Mouse (Mus musculus) MEL (cell line): ENCODE data around the gene Crybb1. TPM values are rescaled to one million over a fixed set of nuclear protein-coding genes. Genes with fewer than 3 reads are reported as not detected.

ENCODE experiments used
- DNase-seq: peaks from one replicate; pipeline ENCODE4 v3.0.0; 2011; ENCODE audit warnings: low read depth, low spot score
- H3K27ac ChIP-seq: 2 replicates; pipeline ENCODE4 v1.5.1; 2012; ENCODE audit warnings: low read depth, mild to moderate bottlenecking, control low read depth, low read length, moderate library complexity; ENCODE audit not compliant: control insufficient read depth
- H3K27me3 ChIP-seq, 2 experiments: fragments of 150-350 bp in 1 of 2; sonication (generic) in 1 of 2; 2 replicates each; pipeline ENCODE4 v1.6.1; 2012; ENCODE audit warnings: low read length in 2 of 2, mild to moderate bottlenecking in 2 of 2, improper control_type of control experiment in 1 of 2, moderate library complexity in 1 of 2; ENCODE audit not compliant: insufficient read depth in 2 of 2, control insufficient read depth in 1 of 2
- H3K36me3 ChIP-seq, 2 experiments: 2 replicates each; pipeline ENCODE4 v1.6.1; 2012 to 2014; ENCODE audit warnings: low read length in 2 of 2, improper control_type of control experiment in 1 of 2, inconsistent platforms in 1 of 2, mild to moderate bottlenecking in 1 of 2; ENCODE audit not compliant: insufficient read depth in 2 of 2, control insufficient read depth in 1 of 2
- H3K4me1 ChIP-seq, 2 experiments: fragments of 150-350 bp in 1 of 2; sonication (generic) in 1 of 2; 2 replicates each; pipeline ENCODE4 v1.6.1; 2012; ENCODE audit warnings: low read length in 2 of 2, improper control_type of control experiment in 1 of 2, mild to moderate bottlenecking in 1 of 2; ENCODE audit not compliant: insufficient read depth in 2 of 2, control insufficient read depth in 1 of 2
- H3K4me3 ChIP-seq, 2 experiments: fragments of 150-350 bp in 1 of 2; sonication (generic) in 1 of 2; 2 replicates each; pipeline ENCODE4 v1.5.1; 2012; ENCODE audit warnings: low read depth in 2 of 2, low read length in 2 of 2, mild to moderate bottlenecking in 2 of 2, moderate library complexity in 2 of 2, control low read depth in 1 of 2, improper control_type of control experiment in 1 of 2; ENCODE audit not compliant: control insufficient read depth in 1 of 2, insufficient read depth in 1 of 2
- H3K79me2 ChIP-seq: 2 replicates; pipeline ENCODE4 v1.6.1; 2012; ENCODE audit warnings: mild to moderate bottlenecking, low read length, moderate library complexity; ENCODE audit not compliant: control insufficient read depth, poor library complexity, insufficient read depth
- H3K9ac ChIP-seq: 2 replicates; pipeline ENCODE4 v1.6.1; 2012; ENCODE audit warnings: low read depth, mild to moderate bottlenecking, control low read depth, low read length, moderate library complexity; ENCODE audit not compliant: control insufficient read depth, poor library complexity, severe bottlenecking
- H3K9me3 ChIP-seq: fragments of 150-350 bp; sonication (generic); replicated peaks from 2 replicates; pipeline ENCODE4 v1.6.1; 2012; ENCODE audit warnings: mild to moderate bottlenecking, low read length, improper control_type of control experiment, moderate library complexity; ENCODE audit not compliant: insufficient read depth
- CTCF ChIP-seq, 3 experiments: IDR thresholded peaks in 2 of 3; conservative IDR thresholded peaks in 1 of 3; 2 replicates each; pipeline ENCODE4 v1.5.1; 2011 to 2012; ENCODE audit warnings: low read length in 3 of 3, low read depth in 2 of 3, mild to moderate bottlenecking in 2 of 3, improper control_type of control experiment in 1 of 3, inconsistent platforms in 1 of 3, mixed read lengths in 1 of 3, moderate library complexity in 1 of 3; ENCODE audit not compliant: control insufficient read depth in 1 of 3, insufficient read depth in 1 of 3, poor library complexity in 1 of 3, severe bottlenecking in 1 of 3
- E2F4 ChIP-seq: IDR thresholded peaks from 2 replicates; pipeline ENCODE4 v1.6.1; 2011; ENCODE audit warnings: low read depth, low read length, improper control_type of control experiment, borderline replicate concordance
- ELF1 ChIP-seq: IDR thresholded peaks from 2 replicates; pipeline ENCODE4 v1.6.1; 2014; ENCODE audit warnings: low read depth, mild to moderate bottlenecking, inconsistent platforms, low read length, improper control_type of control experiment, moderate library complexity
- EP300 ChIP-seq, 2 experiments: IDR thresholded peaks; 2 replicates each; pipeline ENCODE4 v1.6.1; 2011; ENCODE audit warnings: improper control_type of control experiment in 2 of 2, low read length in 2 of 2, low read depth in 1 of 2, mild to moderate bottlenecking in 1 of 2
- GABPA ChIP-seq: IDR thresholded peaks from 2 replicates; pipeline ENCODE4 v1.6.1; 2012; ENCODE audit warnings: low read depth, mild to moderate bottlenecking, inconsistent platforms, low read length, improper control_type of control experiment, moderate library complexity
- GATA1 ChIP-seq: IDR thresholded peaks from 2 replicates; pipeline ENCODE4 v1.6.1; 2011; ENCODE audit warnings: low read depth, low read length, improper control_type of control experiment
- KAT2A ChIP-seq: conservative IDR thresholded peaks from 2 replicates; pipeline ENCODE4 v1.6.1; 2012; ENCODE audit warnings: low read depth, low read length, improper control_type of control experiment, inconsistent platforms
- MAFK ChIP-seq: IDR thresholded peaks from 2 replicates; pipeline ENCODE4 v1.6.1; 2011; ENCODE audit warnings: low read depth, mild to moderate bottlenecking, low read length, improper control_type of control experiment, borderline replicate concordance
- MAX ChIP-seq: IDR thresholded peaks from 2 replicates; pipeline ENCODE4 v1.6.1; 2011; ENCODE audit warnings: low read length, improper control_type of control experiment
- MEF2A ChIP-seq: IDR thresholded peaks from 2 replicates; pipeline ENCODE4 v1.6.1; 2014; ENCODE audit warnings: low read depth, mild to moderate bottlenecking, inconsistent platforms, low read length, improper control_type of control experiment; ENCODE audit not compliant: poor library complexity, insufficient replicate concordance, severe bottlenecking; ENCODE audit errors: extremely low read depth
- NELFE ChIP-seq: IDR thresholded peaks from 2 replicates; pipeline ENCODE4 v1.6.1; 2011; ENCODE audit warnings: low read depth, low read length, improper control_type of control experiment
- POLR2A ChIP-seq, 2 experiments: IDR thresholded peaks; 2 replicates each; pipeline ENCODE4 v1.6.1; 2011 to 2012; ENCODE audit warnings: low read length in 2 of 2, mild to moderate bottlenecking in 2 of 2, control low read depth in 1 of 2, improper control_type of control experiment in 1 of 2, low read depth in 1 of 2, moderate library complexity in 1 of 2; ENCODE audit not compliant: control insufficient read depth in 1 of 2, insufficient read depth in 1 of 2, poor library complexity in 1 of 2
- RAD21 ChIP-seq: IDR thresholded peaks from 2 replicates; pipeline ENCODE4 v1.6.1; 2011; ENCODE audit warnings: mild to moderate bottlenecking, low read depth, low read length, improper control_type of control experiment
- RCOR1 ChIP-seq: IDR thresholded peaks from 2 replicates; pipeline ENCODE4 v1.6.1; 2012; ENCODE audit warnings: low read depth, mild to moderate bottlenecking, inconsistent platforms, low read length, improper control_type of control experiment
- SIN3A ChIP-seq: IDR thresholded peaks from 2 replicates; pipeline ENCODE4 v1.6.1; 2012; ENCODE audit warnings: low read length, improper control_type of control experiment, inconsistent platforms
- SMC3 ChIP-seq: IDR thresholded peaks from 2 replicates; pipeline ENCODE4 v1.6.1; 2011; ENCODE audit warnings: low read depth, low read length, improper control_type of control experiment
- TAL1 ChIP-seq: IDR thresholded peaks from 2 replicates; pipeline ENCODE4 v1.6.1; 2012; ENCODE audit warnings: mild to moderate bottlenecking, inconsistent platforms, low read length, moderate library complexity, mixed read lengths
- TBP ChIP-seq: IDR thresholded peaks from 2 replicates; pipeline ENCODE4 v1.8.0; 2011; ENCODE audit warnings: low read depth, low read length, improper control_type of control experiment
- TCF12 ChIP-seq: IDR thresholded peaks from 2 replicates; pipeline ENCODE4 v1.6.1; 2014; ENCODE audit warnings: low read depth, mild to moderate bottlenecking, inconsistent platforms, low read length, improper control_type of control experiment, moderate library complexity
- UBTF ChIP-seq: IDR thresholded peaks from 2 replicates; pipeline ENCODE4 v1.6.1; 2012; ENCODE audit warnings: low read depth, mild to moderate bottlenecking, inconsistent platforms, low read length, improper control_type of control experiment, moderate library complexity, borderline replicate concordance; ENCODE audit not compliant: insufficient read depth
- USF2 ChIP-seq, 2 experiments: IDR thresholded peaks; 2 replicates each; pipeline ENCODE4 v1.6.1; 2011 to 2012; ENCODE audit warnings: improper control_type of control experiment in 2 of 2, low read length in 2 of 2, borderline replicate concordance in 1 of 2, inconsistent platforms in 1 of 2, low read depth in 1 of 2, mild to moderate bottlenecking in 1 of 2; ENCODE audit not compliant: insufficient read depth in 1 of 2
- ZMIZ1 ChIP-seq: IDR thresholded peaks from 2 replicates; pipeline ENCODE4 v1.6.1; 2012; ENCODE audit warnings: low read depth, mild to moderate bottlenecking, inconsistent platforms, low read length, improper control_type of control experiment, moderate library complexity
- ZNF384 ChIP-seq: IDR thresholded peaks from 2 replicates; pipeline ENCODE4 v1.6.1; 2012; ENCODE audit warnings: low read depth, mild to moderate bottlenecking, inconsistent platforms, low read length, improper control_type of control experiment
- polyA plus RNA-seq, 2 experiments: library from polyadenylated mRNA; stranded (reverse) in 1 of 2; unstranded in 1 of 2; fragments of >175 nt in 1 of 2; fragments of >200 nt in 1 of 2; gene quantifications; 2 replicates each; pipeline versions ENCODE4 v1.2.1 to v1.2.4; 2012; ENCODE audit warnings: low replicate concordance in 2 of 2, low read depth in 1 of 2; ENCODE audit not compliant: insufficient read length in 2 of 2, insufficient read depth in 1 of 2, missing spikeins in 1 of 2
- total RNA-seq: library from RNA; depleted of rRNA; stranded (reverse); fragments of 300-350 nt; gene quantifications from 2 replicates; pipeline ENCODE4 v1.2.3, GENCODE M21; 2012

Crybb1 gene
- total and polyA plus RNA-seq, 3 experiments = 0.24 to 0.27 TPM; not detected in 1

GRCm38 (mm10) chr5:112217031-112217430 lies 38.6 kb upstream of the Crybb1 start:
- Histone ChIP-seq H3K9ac (no peak overlapping the region), H3K27me3 (no peaks in the 10 kb centered on the region), H3K79me2 (no peaks in the 10 kb centered on the region), H3K4me1 (no peaks in the 10 kb centered on the region), H3K9me3 (no peaks in the 10 kb centered on the region), H3K36me3 (no peaks in the 10 kb centered on the region), H3K4me3 (no peak overlapping the region), H3K27ac (no peak overlapping the region)
- DNase-seq = no peak
- no peak for TF ChIP-seq ZMIZ1
- TF ChIP-seq USF2 (IDR thresholded peaks at IDR 0.05; ENCODE audit: borderline replicate concordance in 1 of 2, insufficient read depth in 1 of 2, low read depth in 1 of 2, low read length in 2 of 2) = no peak
- no peak for TF ChIP-seq E2F4
- no peak for TF ChIP-seq GATA1
- TF ChIP-seq NELFE = no peak
- no peak for TF ChIP-seq SMC3
- TF ChIP-seq GABPA = no peak
- no peak for TF ChIP-seq UBTF
- no peak for TF ChIP-seq TAL1
- TF ChIP-seq MAFK = no peak
- no peak for TF ChIP-seq ELF1

GRCm38 (mm10) chr5:112218679-112219078 lies 36.9 kb upstream of the Crybb1 start:
- no peaks in the 10 kb centered on the region for H3K4me1 ChIP-seq

DNA sequence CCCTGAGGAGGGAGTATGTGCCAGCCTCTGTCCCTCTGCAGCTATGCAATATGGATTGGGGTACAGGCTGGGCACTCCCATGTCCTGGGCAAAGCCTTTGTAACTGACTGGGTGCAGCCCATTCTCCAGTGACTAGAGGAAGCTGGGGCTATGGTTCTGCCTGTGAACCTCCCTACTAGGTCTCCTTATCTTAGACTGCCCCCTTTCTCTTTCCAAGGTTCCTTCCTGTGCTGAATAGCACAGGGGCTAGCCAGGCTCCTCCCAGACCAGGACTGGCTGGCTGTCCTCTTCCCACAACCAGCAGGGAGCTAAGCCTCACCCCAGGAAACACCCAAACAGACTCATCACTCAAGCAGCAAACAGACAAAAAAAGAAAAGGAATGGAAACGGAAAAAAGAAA lies 36.2 kb upstream of the Crybb1 start:
- Histone ChIP-seq H3K27me3 (no peaks in the 10 kb centered on the region), H3K9ac (no peak overlapping the region), H3K36me3 (no peaks in the 10 kb centered on the region), H3K79me2 (no peaks in the 10 kb centered on the region), H3K27ac (no peak overlapping the region), H3K9me3 (no peaks in the 10 kb centered on the region), H3K4me3 (no peak overlapping the region), H3K4me1 (no peaks in the 10 kb centered on the region)
- no peak for DNase-seq
- TF ChIP-seq GABPA (no peak), MEF2A (no peak), USF2 (IDR thresholded peaks at IDR 0.05; ENCODE audit: borderline replicate concordance in 1 of 2, insufficient read depth in 1 of 2, low read depth in 1 of 2, low read length in 2 of 2) (no peak), POLR2A (IDR thresholded peaks at IDR 0.05; ENCODE audit: control insufficient read depth in 1 of 2, insufficient read depth in 1 of 2, low read depth in 1 of 2, low read length in 2 of 2, poor library complexity in 1 of 2) (no peak), TCF12 (no peak), RAD21 (no peak), MAFK (no peak), MAX (no peak), RCOR1 (no peak), ZNF384 (no peak), UBTF (no peak), ZMIZ1 (no peak), SIN3A (no peak), GATA1 (no peak), EP300 (IDR thresholded peaks at IDR 0.05; ENCODE audit: low read depth in 1 of 2, low read length in 2 of 2) (no peak), ELF1 (no peak), KAT2A (no peak)

More at GRCm38 (mm10) chr5:112218679-112219078, 36.9 kb upstream of the Crybb1 start:
- no peaks in the 10 kb centered on the region for H3K27me3 ChIP-seq
- TF ChIP-seq ELF1 = no peak
- TF ChIP-seq CTCF (IDR thresholded peaks at IDR 0.05 in 2 of 3, conservative IDR thresholded peaks at IDR 0.05 in 1 of 3; ENCODE audit: control insufficient read depth in 1 of 3, insufficient read depth in 1 of 3, low read depth in 2 of 3, low read length in 3 of 3, poor library complexity in 1 of 3, severe bottlenecking in 1 of 3) = no peak
- TF ChIP-seq TBP = no peak
- DNase-seq = no peak
- H3K9me3 ChIP-seq = no peaks in the 10 kb centered on the region
- H3K27ac ChIP-seq = no peak overlapping the region
- H3K9ac ChIP-seq = no peak overlapping the region
- no peak overlapping the region for H3K4me3 ChIP-seq
- no peaks in the 10 kb centered on the region for H3K79me2 ChIP-seq
- no peaks in the 10 kb centered on the region for H3K36me3 ChIP-seq
